Mouse (Mus musculus): ENCODE measurements around the gene Etnk1.

DNA sequence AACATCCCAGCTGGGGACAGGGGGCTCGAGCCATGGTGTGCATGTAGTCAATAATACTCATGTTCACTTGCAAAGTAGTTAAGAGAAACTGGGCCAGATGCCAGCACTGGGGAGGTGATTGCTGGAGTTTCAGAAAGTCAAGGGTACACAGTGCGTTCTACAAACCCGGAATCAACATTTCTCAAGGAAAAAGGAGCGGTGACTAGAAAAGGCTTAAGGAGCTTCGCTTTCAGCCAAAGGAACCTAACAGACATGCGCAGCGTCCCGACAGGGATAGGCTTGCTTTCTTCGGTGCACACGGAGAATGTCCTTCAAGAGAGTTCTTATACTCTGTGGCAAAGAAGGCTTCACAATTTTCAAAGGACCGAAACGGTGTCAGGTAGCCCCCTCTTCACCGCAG is 12.1 kb upstream of the Etnk1 start:
- no peak for TF ChIP-seq CTCF (IDR thresholded peaks at IDR 0.05; ENCODE audit: low read depth, low read length)
- no peak for TF ChIP-seq POLR2A (IDR thresholded peaks at IDR 0.05; ENCODE audit: extremely low read depth, insufficient read depth, low read length)

Data from liver, adult 2 months (tissue).